Mouse (Mus musculus) midbrain, embryonic 11.5 days (tissue): ENCODE measurements around the gene Lima1. TPM values are rescaled to one million over a fixed set of nuclear protein-coding genes. Genes with fewer than 3 reads are reported as not detected.

Source experiments
- ATAC-seq: fragments of 200-750 bp; cut with Nextera tagmentation; 2 replicates; pipeline ENCODE4 v1.8.0; 2017; ENCODE audit warnings: moderate TSS enrichment, moderate library complexity; ENCODE audit not compliant: low FRiP score
- DNase-seq: peaks from one replicate; pipeline ENCODE4 v3.0.0; 2015; ENCODE audit warnings: low spot score; ENCODE audit errors: missing footprints
- H3K27ac ChIP-seq: fragments of 300-500 bp; sonication (generic); 2 replicates; pipeline ENCODE4 v1.5.1; 2014; ENCODE audit warnings: low read depth, low read length
- H3K27me3 ChIP-seq: fragments of 300-500 bp; sonication (generic); 2 replicates; pipeline ENCODE4 v1.6.1; 2014; ENCODE audit warnings: mild to moderate bottlenecking, low read length, moderate library complexity, mixed read lengths; ENCODE audit not compliant: control insufficient read depth, insufficient read depth
- H3K36me3 ChIP-seq: fragments of 300-500 bp; sonication (generic); 2 replicates; pipeline ENCODE4 v1.6.1; 2014; ENCODE audit warnings: mild to moderate bottlenecking, low read length, moderate library complexity, mixed read lengths; ENCODE audit not compliant: control insufficient read depth, insufficient read depth
- H3K4me1 ChIP-seq: fragments of 300-500 bp; sonication (generic); 2 replicates; pipeline ENCODE4 v1.6.1; 2014; ENCODE audit warnings: low read length; ENCODE audit not compliant: control insufficient read depth, insufficient read depth
- H3K4me2 ChIP-seq: fragments of 300-500 bp; sonication (generic); 2 replicates; pipeline ENCODE4 v1.6.1; 2014; ENCODE audit warnings: mild to moderate bottlenecking, moderate library complexity
- H3K4me3 ChIP-seq: fragments of 300-500 bp; sonication (generic); 2 replicates; pipeline ENCODE4 v1.5.1; 2014; ENCODE audit warnings: low read depth, low read length
- H3K9ac ChIP-seq: fragments of 300-500 bp; sonication (generic); 2 replicates; pipeline ENCODE4 v1.6.1; 2014; ENCODE audit warnings: low read length
- H3K9me3 ChIP-seq: fragments of 300-500 bp; sonication (generic); 2 replicates; pipeline ENCODE4 v1.6.1; 2016; ENCODE audit warnings: low read length; ENCODE audit not compliant: control insufficient read depth
- WGBS: fragments of 180-500 bp; shearing (Covaris S2); extraction: QIAGEN DNeasy Blood & Tissue Kit; methylation state at CpG from one replicate; pipeline ENCODE4 v1.1.7; 2014; 5-methylcytosine and 5-hydroxymethylcytosine counted together
- polyA plus RNA-seq: library from polyadenylated mRNA; unstranded; fragments of >200 nt; fragmentation: Nextera tagmentation; extraction: Ambion mirVana; gene quantifications from 2 replicates; pipeline ENCODE4 v1.2.1, GENCODE M21; 2014

Gene Lima1
- polyA plus RNA-seq, 1 experiment from 2014 or later: 22.0 TPM

- no peak overlapping the region for H3K4me3 ChIP-seq
- no peak overlapping the region for H3K9ac ChIP-seq
- ATAC-seq (no peak), DNase-seq (peak; percentile 53)
- no peak overlapping the region for H3K27ac ChIP-seq
- no peaks in the 10 kb centered on the region; the same call in 1 of the 2 replicates for H3K9me3 ChIP-seq
- H3K4me2 ChIP-seq: no peak overlapping the region
- peaks cover 13% of the 10 kb centered on the region for H3K4me1 ChIP-seq
- no peaks in the 10 kb centered on the region for H3K27me3 ChIP-seq
- WGBS: 93% methylated on average over 3 of the region's 4 CpGs
- H3K36me3 ChIP-seq: peaks cover 14% of the 10 kb centered on the region
Measured at GRCm38 (mm10) chr15:99729056-99729783, 146.0 kb downstream of the Lima1 start.

Other genes starting within 250 kb of the Lima1 start
- gene Racgap1, start 223.8 kb downstream of the Lima1 start, polyA plus RNA-seq: 214 and 230 TPM in 2 replicates
- 10.5 and 11.4 TPM in 2 replicates for gene Asic1, start 205.1 kb downstream of the Lima1 start, polyA plus RNA-seq
- gene Smarcd1, start 173.3 kb downstream of the Lima1 start, polyA plus RNA-seq: 111 and 113 TPM in 2 replicates
- not detected in 2 replicates for gene Gm17349, start 170.0 kb downstream of the Lima1 start, polyA plus RNA-seq
- gene Gpd1, start 157.9 kb downstream of the Lima1 start, polyA plus RNA-seq: 0.14 and 0.18 TPM in 2 replicates
- gene Cox14, start 149.8 kb downstream of the Lima1 start, polyA plus RNA-seq: 135 and 140 TPM in 2 replicates
- gene Cers5, start 102.6 kb downstream of the Lima1 start, polyA plus RNA-seq: 57.8 and 59.6 TPM in 2 replicates
- gene Fam186a, start 91.6 kb upstream of the Lima1 start, polyA plus RNA-seq: not detected in 2 replicates
- gene Larp4, start 94.6 kb upstream of the Lima1 start, polyA plus RNA-seq: 36.9 and 41.8 TPM in 2 replicates
- gene Dip2b, start 163.2 kb upstream of the Lima1 start, polyA plus RNA-seq: 22.3 and 23.9 TPM in 2 replicates